Mouse (Mus musculus) embryonic facial prominence, embryonic 12.5 days (tissue): ENCODE measurements around the gene Gm17617. TPM values are rescaled to one million over a fixed set of nuclear protein-coding genes. Genes with fewer than 3 reads are reported as not detected.

ENCODE experiments used
- ATAC-seq: fragments of 200-750 bp; cut with Nextera tagmentation; 2 replicates; pipeline ENCODE4 v1.8.0; 2017; ENCODE audit not compliant: insufficient number of reproducible peaks, insufficient read depth, low FRiP score, low TSS enrichment
- H3K27ac ChIP-seq: fragments of 300-500 bp; sonication (generic); 2 replicates; pipeline ENCODE4 v1.5.1; 2016; ENCODE audit warnings: mild to moderate bottlenecking
- H3K27me3 ChIP-seq: fragments of 300-500 bp; sonication (generic); 2 replicates; pipeline ENCODE4 v1.6.1; 2016; ENCODE audit warnings: mild to moderate bottlenecking, moderate library complexity
- H3K36me3 ChIP-seq: fragments of 300-500 bp; sonication (generic); 2 replicates; pipeline ENCODE4 v1.6.1; 2016; ENCODE audit warnings: mild to moderate bottlenecking
- H3K4me1 ChIP-seq: fragments of 300-500 bp; sonication (generic); 2 replicates; pipeline ENCODE4 v1.6.1; 2016
- H3K4me2 ChIP-seq: fragments of 300-500 bp; sonication (generic); replicated peaks from 2 replicates; pipeline ENCODE4 v1.6.1; 2016; ENCODE audit warnings: mild to moderate bottlenecking, moderate library complexity
- H3K4me3 ChIP-seq: fragments of 300-500 bp; sonication (generic); 2 replicates; pipeline ENCODE4 v1.5.1; 2016; ENCODE audit warnings: mild to moderate bottlenecking
- H3K9ac ChIP-seq: fragments of 300-500 bp; sonication (generic); 2 replicates; pipeline ENCODE4 v1.6.1; 2016; ENCODE audit warnings: mild to moderate bottlenecking, moderate library complexity
- H3K9me3 ChIP-seq: fragments of 300-500 bp; sonication (generic); 2 replicates; pipeline ENCODE4 v1.6.1; 2016; ENCODE audit warnings: mild to moderate bottlenecking, moderate library complexity
- WGBS: fragments of 180-500 bp; shearing (Covaris S2); methylation state at CpG from one replicate; pipeline ENCODE4 v1.1.7; 2016; 5-methylcytosine and 5-hydroxymethylcytosine counted together
- polyA plus RNA-seq: library from polyadenylated mRNA; unstranded; fragments of >200 nt; fragmentation: Nextera tagmentation; extraction: Ambion mirVana; gene quantifications from 2 replicates; pipeline ENCODE4 v1.2.1, GENCODE M21; 2016

Gm17617 gene
- polyA plus RNA-seq, 1 experiment from 2014 or later: not detected

GRCm38 (mm10) chr13:55092588-55092987, 40.8 kb downstream of the Gm17617 start:
- no peak overlapping the region for H3K9ac ChIP-seq
- H3K4me1 ChIP-seq: no peaks in the 10 kb centered on the region
- no peak overlapping the region for H3K27ac ChIP-seq
- no peak overlapping the region for H3K4me2 ChIP-seq
- no peak for ATAC-seq
- no peaks in the 10 kb centered on the region for H3K27me3 ChIP-seq
- H3K9me3 ChIP-seq: no peaks in the 10 kb centered on the region
- 88% methylated on average over 4 of the region's 4 CpGs for WGBS
- peaks cover 17% of the 10 kb centered on the region for H3K36me3 ChIP-seq
- no peak overlapping the region for H3K4me3 ChIP-seq

Other genes with a start within 250 kb of the Gm17617 start
- gene Unc5a, start 184.1 kb downstream of the Gm17617 start, polyA plus RNA-seq: 1.6 TPM in 2 replicates
- 0.76 and 0.93 TPM in 2 replicates for gene Hk3, start 112.2 kb downstream of the Gm17617 start, polyA plus RNA-seq
- 27.6 and 29.1 TPM in 2 replicates for gene Uimc1, start 33.2 kb downstream of the Gm17617 start, polyA plus RNA-seq
- 31.2 and 32.5 TPM in 2 replicates for gene Zfp346, start 28.2 kb downstream of the Gm17617 start, polyA plus RNA-seq
- gene Fgfr4, start 19.1 kb upstream of the Gm17617 start, polyA plus RNA-seq: 4.8 and 5.1 TPM in 2 replicates
- 81.7 and 84.4 TPM in 2 replicates for gene Nsd1, start 76.2 kb upstream of the Gm17617 start, polyA plus RNA-seq
- 368 and 376 TPM in 2 replicates for gene Prelid1, start 187.0 kb upstream of the Gm17617 start, polyA plus RNA-seq
- gene Rab24, start 188.4 kb upstream of the Gm17617 start, polyA plus RNA-seq: 108 and 118 TPM in 2 replicates
- gene Mxd3, start 196.3 kb upstream of the Gm17617 start, polyA plus RNA-seq: 32.2 and 37.6 TPM in 2 replicates
- gene Lman2, start 229.2 kb upstream of the Gm17617 start, polyA plus RNA-seq: 98.3 and 100 TPM in 2 replicates
- gene Rgs14, start 236.2 kb upstream of the Gm17617 start, polyA plus RNA-seq: 0.61 and 1.2 TPM in 2 replicates